Mouse (Mus musculus) intestine, embryonic 15.5 days (tissue): ENCODE results near the gene Wdr27. TPM values are rescaled to one million over a fixed set of nuclear protein-coding genes. Genes with fewer than 3 reads are reported as not detected.
"Not testable (repeated sequence)": the region's sequence is repeated elsewhere in the genome, so short reads cannot be mapped to it uniquely, and the experiment has no call there.

ENCODE experiments used
- ATAC-seq: fragments of 200-750 bp; cut with Nextera tagmentation; 2 replicates; pipeline ENCODE4 v1.8.0; 2017; ENCODE audit warnings: moderate TSS enrichment, moderate library complexity
- H3K27ac ChIP-seq: fragments of 300-500 bp; sonication (generic); 2 replicates; pipeline ENCODE4 v1.5.1; 2015; ENCODE audit warnings: mild to moderate bottlenecking, inconsistent platforms
- H3K27me3 ChIP-seq: fragments of 300-500 bp; sonication (generic); replicated peaks from 2 replicates; pipeline ENCODE4 v1.6.1; 2015; ENCODE audit warnings: inconsistent platforms
- H3K36me3 ChIP-seq: fragments of 300-500 bp; sonication (generic); 2 replicates; pipeline ENCODE4 v1.6.1; 2015; ENCODE audit warnings: inconsistent platforms
- H3K4me1 ChIP-seq: fragments of 300-500 bp; sonication (generic); replicated peaks from 2 replicates; pipeline ENCODE4 v1.6.1; 2015; ENCODE audit warnings: inconsistent platforms
- H3K4me2 ChIP-seq: fragments of 300-500 bp; sonication (generic); replicated peaks from 2 replicates; pipeline ENCODE4 v1.6.1; 2015; ENCODE audit warnings: mild to moderate bottlenecking, inconsistent platforms
- H3K4me3 ChIP-seq: fragments of 300-500 bp; sonication (generic); replicated peaks from 2 replicates; pipeline ENCODE4 v1.5.1; 2015; ENCODE audit warnings: inconsistent platforms
- H3K9ac ChIP-seq: fragments of 300-500 bp; sonication (generic); 2 replicates; pipeline ENCODE4 v1.6.1; 2015; ENCODE audit warnings: inconsistent platforms
- H3K9me3 ChIP-seq: fragments of 300-500 bp; sonication (generic); 2 replicates; pipeline ENCODE4 v1.6.1; 2016; ENCODE audit warnings: inconsistent platforms
- WGBS: fragments of 180-500 bp; shearing (Covaris S2); methylation state at CpG from one replicate; pipeline ENCODE4 v1.1.7; 2015; 5-methylcytosine and 5-hydroxymethylcytosine counted together
- polyA plus RNA-seq: library from polyadenylated mRNA; unstranded; fragments of >200 nt; fragmentation: Nextera tagmentation; extraction: Ambion mirVana; gene quantifications from 2 replicates; pipeline ENCODE4 v1.2.1, GENCODE M21; 2015

Gene Wdr27
- polyA plus RNA-seq, 1 experiment from 2014 or later, result 8.0 TPM

DNA sequence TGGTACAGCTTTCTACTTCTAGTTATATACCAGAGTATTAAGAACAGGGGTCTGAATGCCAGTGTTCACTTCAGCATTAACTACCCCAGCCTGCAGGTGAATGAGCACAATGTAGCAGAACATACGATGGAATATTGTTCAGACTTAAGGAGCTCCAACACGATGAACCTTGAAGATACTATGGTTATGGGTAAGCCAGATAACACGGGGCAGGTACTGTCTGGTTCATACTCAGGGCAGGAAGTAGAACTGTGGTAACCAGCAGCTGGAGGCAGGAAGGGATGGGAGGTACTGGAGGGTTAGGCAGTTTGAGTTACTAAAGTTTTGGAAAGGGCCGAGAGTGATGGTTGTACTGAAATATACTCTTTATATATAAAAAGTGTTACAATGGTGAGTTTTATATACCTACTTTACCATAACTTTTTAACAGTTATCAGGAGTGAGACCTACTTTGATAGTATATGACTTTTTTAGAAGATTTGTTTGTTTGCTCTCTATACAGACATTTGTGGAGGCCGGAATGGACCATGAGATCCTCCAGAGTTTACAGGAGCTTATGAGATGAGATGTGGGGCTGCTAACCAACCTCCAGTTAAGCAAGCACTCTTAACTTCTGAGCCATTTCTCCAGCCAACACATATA, 15.8 kb upstream of the Wdr27 start:
- Histone ChIP-seq H3K27me3 (no peaks in the 10 kb centered on the region), H3K4me2 (no peak overlapping the region), H3K4me1 (peaks cover 3% of the 10 kb centered on the region), H3K36me3 (peaks cover 5% of the 10 kb centered on the region; the same call in 1 of the 2 replicates), H3K9ac (no peak overlapping the region), H3K4me3 (no peak overlapping the region), H3K9me3 (no peaks in the 10 kb centered on the region), H3K27ac (no peak overlapping the region)
- 87% methylated on average over 5 of the region's 5 CpGs for WGBS
- no peak for ATAC-seq

DNA sequence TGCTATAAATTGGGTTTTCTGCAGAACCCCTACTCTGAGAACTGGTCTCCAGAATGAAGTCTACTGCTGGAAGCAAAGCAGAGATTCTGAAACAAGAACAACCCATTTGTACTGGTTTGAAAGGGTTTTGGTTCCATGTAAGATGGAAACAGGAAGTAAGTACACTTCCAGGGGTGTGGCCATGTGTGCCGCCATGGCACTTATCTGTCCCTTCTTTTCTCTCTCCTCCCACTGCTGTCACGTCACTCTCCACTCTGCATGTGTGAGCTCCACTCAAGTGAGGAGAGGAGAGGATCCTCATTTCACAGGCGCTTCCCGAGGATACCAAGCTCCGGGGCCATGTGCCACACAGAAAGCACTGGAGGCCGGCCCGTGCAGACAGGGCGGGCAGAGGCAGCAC, 10.5 kb upstream of the Wdr27 start:
- no peak overlapping the region for H3K9ac ChIP-seq
- H3K4me3 ChIP-seq, result no peak overlapping the region
- H3K27ac ChIP-seq, result no peak overlapping the region
- no peaks in the 10 kb centered on the region for H3K4me1 ChIP-seq
- H3K36me3 ChIP-seq, result peaks cover 20% of the 10 kb centered on the region
- ATAC-seq, result no peak
- H3K9me3 ChIP-seq, result no peaks in the 10 kb centered on the region
- WGBS, result 85% methylated on average over 8 of the region's 8 CpGs
- H3K27me3 ChIP-seq, result no peaks in the 10 kb centered on the region
- no peak overlapping the region for H3K4me2 ChIP-seq

DNA sequence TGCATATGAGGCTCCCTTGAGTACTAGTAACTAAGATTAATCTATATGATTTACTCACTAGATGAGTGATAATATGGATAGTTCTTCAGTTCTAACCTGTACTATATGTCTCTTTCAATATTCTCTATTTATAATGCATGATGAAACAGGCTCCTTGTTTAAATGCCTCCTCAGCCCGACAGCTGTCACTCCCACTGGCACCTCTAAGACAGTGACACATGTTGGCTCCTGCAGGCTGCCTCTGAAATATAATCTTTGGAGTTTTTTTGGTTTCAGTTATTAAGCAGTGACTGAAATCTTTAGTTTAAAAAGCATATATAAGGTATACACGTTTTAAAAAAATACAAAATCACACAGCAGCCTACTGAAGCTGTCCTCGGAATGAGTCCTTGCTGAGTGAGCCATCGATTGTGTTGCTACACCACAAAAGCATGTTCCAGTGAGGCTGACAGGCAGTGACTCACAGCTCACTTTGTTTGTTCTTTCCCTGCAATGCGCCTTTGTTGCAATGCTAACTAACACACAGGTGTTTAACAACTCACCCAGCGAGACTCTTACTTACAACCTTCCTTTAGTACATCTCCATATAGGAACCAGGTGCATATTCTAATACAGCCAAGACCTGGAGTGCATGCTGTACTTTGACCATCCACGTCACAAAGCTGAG, 6.3 kb upstream of the Wdr27 start:
- no peaks in the 10 kb centered on the region for H3K27me3 ChIP-seq
- H3K4me2 ChIP-seq, result no peak overlapping the region
- H3K27ac ChIP-seq, result no peak overlapping the region
- H3K36me3 ChIP-seq, result peaks cover 26% of the 10 kb centered on the region
- H3K9me3 ChIP-seq, result no peaks in the 10 kb centered on the region
- H3K4me3 ChIP-seq, result no peak overlapping the region
- peaks cover 8% of the 10 kb centered on the region for H3K4me1 ChIP-seq
- 88% methylated on average over 7 of the region's 7 CpGs for WGBS
- H3K9ac ChIP-seq, result no peak overlapping the region
- ATAC-seq, result no peak

GRCm38 (mm10) chr17:14944551-14944950, 1.6 kb upstream of the Wdr27 start:
- Histone ChIP-seq H3K9me3 (no peaks in the 10 kb centered on the region), H3K9ac (no peak overlapping the region), H3K36me3 (peaks cover 9% of the 10 kb centered on the region), H3K4me1 (peaks cover 12% of the 10 kb centered on the region), H3K4me2 (peak overlapping the region; percentile 89; the same call in 1 of the 2 replicates), H3K27me3 (no peaks in the 10 kb centered on the region), H3K4me3 (0 out of 2 replicates have a peak overlapping the region, but pooled peaks have one; percentile 3), H3K27ac (no peak overlapping the region)
- no peak for ATAC-seq
- 89% methylated on average over 1 of the region's 1 CpGs for WGBS

DNA sequence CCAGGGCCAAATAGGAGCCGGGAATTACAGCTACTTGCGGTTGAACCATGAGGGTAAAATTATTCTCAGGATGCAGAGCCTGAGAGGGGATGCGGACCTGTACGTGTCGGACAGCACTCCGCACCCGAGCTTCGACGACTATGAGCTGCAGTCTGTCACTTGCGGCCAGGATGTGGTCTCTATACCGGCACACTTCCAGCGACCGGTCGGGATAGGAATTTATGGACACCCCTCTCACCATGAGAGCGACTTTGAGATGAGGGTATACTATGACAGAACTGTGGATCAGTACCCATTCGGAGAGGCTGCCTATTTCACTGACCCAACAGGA, 736 bp upstream of the Wdr27 start:
- peak overlapping the region; percentile 70 for H3K9ac ChIP-seq
- no peaks in the 10 kb centered on the region for H3K9me3 ChIP-seq
- ATAC-seq, result no peak; the same call in 1 of the 2 replicates
- H3K27me3 ChIP-seq, result no peaks in the 10 kb centered on the region
- H3K4me2 ChIP-seq, result peak overlapping the region; percentile 89
- WGBS, result 16% methylated on average over 16 of the region's 16 CpGs
- peak overlapping the region; percentile 81 for H3K4me3 ChIP-seq
- peaks cover 12% of the 10 kb centered on the region for H3K4me1 ChIP-seq
- no peak overlapping the region for H3K27ac ChIP-seq
- H3K36me3 ChIP-seq, result peaks cover 8% of the 10 kb centered on the region

DNA sequence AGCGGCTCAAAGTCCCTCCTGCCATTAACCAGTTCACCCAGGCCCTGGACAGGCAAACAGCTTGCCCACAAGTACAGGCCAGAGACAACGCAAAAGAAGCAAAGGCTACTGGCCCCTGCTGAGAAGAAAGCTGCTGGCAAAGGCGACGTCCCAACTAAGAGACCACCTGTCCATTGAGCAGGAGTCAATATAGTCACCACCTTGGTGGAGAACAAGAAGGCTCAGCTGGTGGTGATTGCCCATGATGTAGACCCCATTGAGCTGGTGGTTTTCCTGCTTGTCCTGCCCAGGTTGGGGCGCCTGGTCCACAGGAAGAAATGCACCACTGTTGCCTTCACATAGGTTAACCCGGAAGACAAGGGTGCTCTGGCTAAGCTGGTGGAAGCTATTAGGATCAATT, 777 bp downstream of the Wdr27 start:
- H3K27ac ChIP-seq, ATAC-seq, H3K9me3 ChIP-seq, H3K27me3 ChIP-seq, H3K36me3 ChIP-seq: not testable (repeated sequence)
- H3K4me2 ChIP-seq, result peak overlapping the region; percentile 89
- H3K4me3 ChIP-seq, result peak overlapping the region; percentile 81
- peaks cover 12% of the 10 kb centered on the region for H3K4me1 ChIP-seq
- 78% methylated on average over 6 of the region's 6 CpGs for WGBS
- peak overlapping the region; percentile 70; the same call in 1 of the 2 replicates for H3K9ac ChIP-seq

- H3K4me2 ChIP-seq, result no peak overlapping the region
- no peaks in the 10 kb centered on the region for H3K27me3 ChIP-seq
- no peak overlapping the region for H3K27ac ChIP-seq
- no peaks in the 10 kb centered on the region for H3K4me1 ChIP-seq
- ATAC-seq, result no peak
- WGBS, result 54% methylated on average over 5 of the region's 5 CpGs
- no peaks in the 10 kb centered on the region for H3K9me3 ChIP-seq
- H3K9ac ChIP-seq, result no peak overlapping the region
- no peak overlapping the region for H3K4me3 ChIP-seq
- no peaks in the 10 kb centered on the region for H3K36me3 ChIP-seq
These were observed 6.9 kb downstream of the Wdr27 start for GRCm38 (mm10) chr17:14935841-14936605.

GRCm38 (mm10) chr17:14935280-14935679, 7.7 kb downstream of the Wdr27 start:
- H3K4me3 ChIP-seq, H3K9me3 ChIP-seq, H3K36me3 ChIP-seq, H3K4me2 ChIP-seq, H3K9ac ChIP-seq, H3K27me3 ChIP-seq, H3K27ac ChIP-seq, H3K4me1 ChIP-seq, ATAC-seq: not testable (repeated sequence)
- WGBS, result 65% methylated on average over 14 of the region's 14 CpGs

GRCm38 (mm10) chr17:14931469-14931868, 11.5 kb downstream of the Wdr27 start:
- H3K27me3 ChIP-seq, result no peaks in the 10 kb centered on the region
- no peak overlapping the region for H3K9ac ChIP-seq
- no peak for ATAC-seq
- no peaks in the 10 kb centered on the region for H3K9me3 ChIP-seq
- no peaks in the 10 kb centered on the region for H3K36me3 ChIP-seq
- no peak overlapping the region for H3K27ac ChIP-seq
- no peaks in the 10 kb centered on the region for H3K4me1 ChIP-seq
- WGBS, result 82% methylated on average over 5 of the region's 5 CpGs
- H3K4me2 ChIP-seq, result no peak overlapping the region
- H3K4me3 ChIP-seq, result no peak overlapping the region

DNA sequence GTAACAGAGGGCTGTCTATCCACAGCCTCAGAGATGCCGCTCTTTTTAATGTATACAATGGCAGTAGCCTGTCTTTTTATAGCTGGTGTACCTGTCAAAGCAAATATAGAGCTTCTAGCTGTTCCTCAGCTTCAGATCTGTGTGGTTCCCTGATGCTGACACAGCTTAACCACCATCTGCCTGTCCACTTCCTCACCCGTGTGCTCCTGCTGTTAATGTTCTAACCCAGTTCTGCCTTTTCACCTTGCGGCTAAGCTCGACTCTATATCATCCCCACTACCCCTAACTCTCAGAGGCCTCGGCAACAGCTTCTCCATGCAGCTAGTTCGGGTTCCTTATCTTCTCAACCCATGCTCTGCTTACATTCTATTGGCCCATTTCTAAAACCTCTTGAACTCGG, 12.3 kb downstream of the Wdr27 start:
- H3K27ac ChIP-seq, result no peak overlapping the region
- ATAC-seq, result no peak
- WGBS, result 87% methylated on average over 7 of the region's 7 CpGs
- no peaks in the 10 kb centered on the region for H3K27me3 ChIP-seq
- no peaks in the 10 kb centered on the region for H3K9me3 ChIP-seq
- H3K4me1 ChIP-seq, result no peaks in the 10 kb centered on the region
- H3K4me3 ChIP-seq, result no peak overlapping the region
- H3K9ac ChIP-seq, result no peak overlapping the region
- H3K4me2 ChIP-seq, result no peak overlapping the region
- no peaks in the 10 kb centered on the region for H3K36me3 ChIP-seq

DNA sequence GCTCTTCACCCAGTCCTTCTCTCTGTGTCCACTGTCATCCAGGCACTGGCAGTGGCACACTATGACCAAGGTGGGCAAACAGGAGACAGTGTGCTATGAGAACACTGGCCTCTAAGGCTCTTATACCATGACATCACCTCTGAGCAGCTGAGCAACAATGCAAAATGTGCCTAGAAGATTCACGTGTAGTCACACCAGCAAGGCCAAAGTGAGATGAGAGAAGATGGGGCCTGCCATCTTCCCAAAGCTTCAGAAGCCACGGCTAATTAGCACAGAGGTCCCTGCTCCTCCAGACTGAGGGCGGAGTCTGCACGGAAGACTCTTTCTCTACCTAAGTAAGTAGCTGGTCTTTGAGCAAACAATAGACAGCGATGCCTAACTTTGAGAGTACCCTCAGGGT, 14.3 kb downstream of the Wdr27 start:
- WGBS, result 71% methylated on average over 5 of the region's 5 CpGs
- H3K36me3 ChIP-seq, result no peaks in the 10 kb centered on the region
- no peaks in the 10 kb centered on the region for H3K9me3 ChIP-seq
- no peaks in the 10 kb centered on the region for H3K4me1 ChIP-seq
- H3K4me3 ChIP-seq, result no peak overlapping the region
- H3K27ac ChIP-seq, result no peak overlapping the region
- no peak for ATAC-seq
- H3K27me3 ChIP-seq, result no peaks in the 10 kb centered on the region
- no peak overlapping the region for H3K4me2 ChIP-seq
- H3K9ac ChIP-seq, result no peak overlapping the region

DNA sequence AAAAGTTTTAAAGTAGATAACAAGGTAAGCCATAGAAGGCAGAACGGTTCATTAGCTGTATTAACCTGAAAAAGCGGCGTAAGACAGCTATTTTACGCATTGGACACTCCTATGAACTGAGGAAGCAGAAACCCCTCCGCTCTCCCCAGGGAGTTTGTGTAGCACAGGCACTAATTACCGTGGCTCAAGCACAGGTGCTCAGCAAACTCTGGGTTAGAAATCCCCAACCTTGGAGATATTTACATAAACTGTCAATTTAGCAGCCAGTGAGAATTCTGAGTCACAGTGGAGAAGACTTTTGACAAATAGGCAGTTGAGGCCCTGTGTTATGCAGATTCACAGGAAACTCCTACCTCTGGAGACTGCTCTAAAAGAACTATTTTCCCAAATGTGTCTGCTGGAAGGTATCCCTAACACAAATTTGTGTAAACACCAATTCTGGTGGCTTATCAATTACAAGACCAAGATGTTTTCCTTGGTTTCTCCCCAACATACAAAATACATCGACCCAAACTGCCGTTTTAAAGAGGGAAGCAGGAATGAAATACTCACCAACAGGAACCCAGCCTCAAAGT, 15.2 kb downstream of the Wdr27 start:
- Histone ChIP-seq H3K27me3 (no peaks in the 10 kb centered on the region), H3K4me2 (no peak overlapping the region), H3K9me3 (no peaks in the 10 kb centered on the region), H3K27ac (no peak overlapping the region), H3K4me3 (no peak overlapping the region), H3K4me1 (no peaks in the 10 kb centered on the region), H3K9ac (no peak overlapping the region), H3K36me3 (no peaks in the 10 kb centered on the region)
- no peak for ATAC-seq
- 78% methylated on average over 8 of the region's 8 CpGs for WGBS
